Comparison of ENCODE assay signal across 15 mouse cellular contexts in genomic region chr1:162425930-162426478, GRCm38 (mm10). TPM values are rescaled to one million over a fixed set of nuclear protein-coding genes. Genes with fewer than 3 reads are reported as not detected.
A peak's percentile ranks its signal among the peaks of the same experiment; 100 is the strongest.
DNase-seq lines count a peak whose midpoint lies in the region; ATAC-seq lines count a peak whose summit lies in the region.
"Had no signal": no experiment of that assay in that cellular context is flagged by ENCODE, and none has a peak within 500 bp of the region (broad histone marks: within the 10 kb centered on the region; RNA-seq: fewer than 3 reads in every experiment).

No protein-coding gene starts in this region.

- H3K36me3 ChIP-seq in hindbrain, embryonic 10.5 days = no peaks in the 10 kb centered on the region
- no peaks in the 10 kb centered on the region for H3K36me3 ChIP-seq in midbrain, embryonic 12.5 days

- peak; percentile 95 for ATAC-seq in midbrain, embryonic 12.5 days (ENCODE audit: low FRiP score, low read depth)
- no peak for ATAC-seq in frontal cortex, adult (ENCODE audit: low TSS enrichment)
- ATAC-seq: intestine, embryonic 16.5 days had no signal

- DNase-seq in cerebellum, postnatal 25 days = peak; percentile 29 to 34
- DNase-seq in cerebellum, adult 18-20 months = no peak
- peak; percentile 11 for DNase-seq in Muller cell, postnatal 12 days (ENCODE audit: inconsistent ontology term)
- no peak for DNase-seq in hindbrain, embryonic 10.5 days (ENCODE audit: low spot score)
- DNase-seq in adrenal gland, adult 2 months = no peak
- no peak for DNase-seq in spleen, postnatal 36 days (ENCODE audit: low spot score in 2 of 2)
- DNase-seq: adrenal gland, postnatal 14 days; cerebellum, postnatal 36 days; heart, postnatal 4 days; layer of hippocampus, postnatal 36 days; lung, adult 18-20 months; thymus, adult 2 months had no signal

- H3K27me3 ChIP-seq in hindbrain, embryonic 10.5 days (ENCODE audit: insufficient read depth, poor library complexity, severe bottlenecking) = no peaks in the 10 kb centered on the region
- H3K27me3 ChIP-seq in midbrain, embryonic 12.5 days = no peaks in the 10 kb centered on the region

- H3K27ac ChIP-seq in hindbrain, embryonic 10.5 days = peak overlapping the region; percentile 29; the same call in 1 of the 2 replicates
- no peak overlapping the region for H3K27ac ChIP-seq in midbrain, embryonic 12.5 days (replicated peaks)

- H3K9me3 ChIP-seq in hindbrain, embryonic 10.5 days = no peaks in the 10 kb centered on the region
- no peaks in the 10 kb centered on the region for H3K9me3 ChIP-seq in midbrain, embryonic 12.5 days

- no peak overlapping the region for H3K9ac ChIP-seq in midbrain, embryonic 12.5 days (replicated peaks)

- 54% methylated on average over 15 of the region's 15 CpGs for WGBS in hindbrain, embryonic 10.5 days
- 34% methylated on average over 15 of the region's 15 CpGs for WGBS in midbrain, embryonic 12.5 days

- no peak overlapping the region for H3K4me3 ChIP-seq in hindbrain, embryonic 10.5 days
- no peak overlapping the region for H3K4me3 ChIP-seq in midbrain, embryonic 12.5 days

- H3K4me2 ChIP-seq in midbrain, embryonic 12.5 days (replicated peaks) = peak overlapping the region; percentile 28; the same call in 1 of the 2 replicates

- H3K4me1 ChIP-seq in hindbrain, embryonic 10.5 days (replicated peaks) = peaks cover 4% of the 10 kb centered on the region
- H3K4me1 ChIP-seq in midbrain, embryonic 12.5 days = peaks cover 6% of the 10 kb centered on the region; the same call in 1 of the 2 replicates

RNA-seq across cellular contexts. Expression of gene Dnm3, which starts 51.8 kb away (rescaled TPM):
- 2.6 and 7.5 TPM in 2 replicates for polyA plus RNA-seq in hindbrain, embryonic 10.5 days (2016; fragmentation: Nextera tagmentation; extraction: Ambion mirVana)
- 14.2 and 15.6 TPM in 2 replicates for polyA plus RNA-seq in midbrain, embryonic 12.5 days (2016; fragmentation: Nextera tagmentation; extraction: Ambion mirVana)
- total RNA-seq in adrenal gland, adult 2 months (2021) = 10 to 100 TPM; 11.6 to 18.1 TPM
- polyA plus RNA-seq in adrenal gland, adult 2 months (2012; rRNA removed) = 3.3 and 3.8 TPM in 2 replicates

Comparison
In these comparisons a context has a peak if more than half of its experiments do, and no peak if none do; other contexts are left out.
1. DNase-seq: peak in cerebellum, postnatal 25 days (2 of 2) and Muller cell, postnatal 12 days (single experiment); none in cerebellum, adult 18-20 months (0 of 2), hindbrain, embryonic 10.5 days (single experiment), adrenal gland, adult 2 months (single experiment) and spleen, postnatal 36 days (0 of 2).